Mouse (Mus musculus) olfactory bulb, adult 2 months (tissue): ENCODE data around the gene Foxs1.

Source experiments
- CTCF ChIP-seq: fragments of 200-500 bp; IDR thresholded peaks from 2 replicates; pipeline ENCODE4 v1.5.1; 2012; ENCODE audit warnings: low read depth, mild to moderate bottlenecking, low read length, moderate library complexity; ENCODE audit not compliant: insufficient read depth
- POLR2A ChIP-seq: fragments of 200-500 bp; IDR thresholded peaks from 2 replicates; pipeline ENCODE4 v1.6.1; 2012; ENCODE audit warnings: mild to moderate bottlenecking, low read depth, low read length, moderate library complexity; ENCODE audit not compliant: insufficient read depth

DNA sequence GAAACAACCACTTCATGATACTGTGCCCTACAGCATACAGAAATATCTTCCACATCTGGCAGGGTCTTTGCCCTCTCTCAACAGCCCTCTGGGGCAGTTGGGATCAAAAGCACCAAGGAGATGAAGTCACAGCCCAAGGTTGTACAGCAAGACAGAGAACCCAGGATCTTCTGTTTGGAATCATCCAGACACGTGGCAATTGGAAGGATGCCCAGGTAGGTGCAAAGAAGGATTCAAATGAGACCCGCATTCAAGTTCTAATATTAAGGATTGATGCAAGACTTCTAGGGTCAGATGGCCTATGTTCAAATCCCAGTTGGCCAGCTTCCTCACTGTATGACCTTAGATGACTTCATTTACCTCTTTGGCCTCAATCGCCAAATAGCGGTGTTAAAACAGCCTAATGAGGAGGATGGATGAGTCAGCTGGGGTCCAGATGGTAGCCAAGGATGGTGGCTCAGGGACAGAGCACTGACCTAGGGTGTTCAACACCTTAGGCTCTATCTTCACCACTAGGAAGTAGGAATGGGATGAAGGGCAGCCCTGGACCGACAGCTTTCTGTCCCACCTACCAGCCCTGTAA, 15.5 kb upstream of the Foxs1 start:
- TF ChIP-seq POLR2A, result no peak
- TF ChIP-seq CTCF, result no peak
